Mouse (Mus musculus) frontal cortex, adult (tissue): ENCODE measurements around the gene Sorl1.

Experiments used
- ATAC-seq: cut with Nextera tagmentation; 2 replicates; pipeline ENCODE4 v1.9.2; 2017; ENCODE audit warnings: mild to moderate bottlenecking, moderate library complexity, mixed read lengths; ENCODE audit not compliant: low TSS enrichment

Gene Sorl1

GRCm38 (mm10) chr9:42122441-42122840 lies 1.7 kb downstream of the Sorl1 start:
- ATAC-seq = no peak

GRCm38 (mm10) chr9:42121631-42122354 lies 2.3 kb downstream of the Sorl1 start:
- no peak for ATAC-seq

- no peak for ATAC-seq
Measured at GRCm38 (mm10) chr9:42116418-42117056, 7.6 kb downstream of the Sorl1 start.

GRCm38 (mm10) chr9:42115078-42115477 lies 9.0 kb downstream of the Sorl1 start:
- no peak for ATAC-seq

GRCm38 (mm10) chr9:42113316-42113715 lies 10.8 kb downstream of the Sorl1 start:
- no peak for ATAC-seq

GRCm38 (mm10) chr9:42112691-42113090 lies 11.4 kb downstream of the Sorl1 start:
- no peak for ATAC-seq

- no peak for ATAC-seq
Measured at GRCm38 (mm10) chr9:42111256-42111655, 12.8 kb downstream of the Sorl1 start.

- ATAC-seq = peak; percentile 18; the same call in 1 of the 2 replicates
Measured at GRCm38 (mm10) chr9:42109837-42110451, 14.2 kb downstream of the Sorl1 start.

GRCm38 (mm10) chr9:42109131-42109530 lies 15.0 kb downstream of the Sorl1 start:
- no peak for ATAC-seq

- peak; percentile 84 for ATAC-seq
Measured at GRCm38 (mm10) chr9:42108369-42108951, 15.6 kb downstream of the Sorl1 start.

- no peak for ATAC-seq
Measured at GRCm38 (mm10) chr9:42107062-42107461, 17.0 kb downstream of the Sorl1 start.

GRCm38 (mm10) chr9:42106305-42106704 lies 17.8 kb downstream of the Sorl1 start:
- ATAC-seq = no peak

GRCm38 (mm10) chr9:42103546-42103945 lies 20.6 kb downstream of the Sorl1 start:
- no peak; the same call in 1 of the 2 replicates for ATAC-seq

GRCm38 (mm10) chr9:42102013-42102412 lies 22.1 kb downstream of the Sorl1 start:
- ATAC-seq = no peak

GRCm38 (mm10) chr9:42101266-42101665 lies 22.8 kb downstream of the Sorl1 start:
- ATAC-seq = peak; percentile 39; the same call in 1 of the 2 replicates

GRCm38 (mm10) chr9:42100618-42101210 lies 23.4 kb downstream of the Sorl1 start:
- ATAC-seq = no peak

GRCm38 (mm10) chr9:42098474-42099121 lies 25.5 kb downstream of the Sorl1 start:
- no peak for ATAC-seq

GRCm38 (mm10) chr9:42097731-42098473 lies 26.2 kb downstream of the Sorl1 start:
- ATAC-seq = no peak

- ATAC-seq = no peak
Measured at GRCm38 (mm10) chr9:42097006-42097730, 26.9 kb downstream of the Sorl1 start.

- ATAC-seq = peak; percentile 14; the same call in 1 of the 2 replicates
Measured at GRCm38 (mm10) chr9:42094752-42095151, 29.3 kb downstream of the Sorl1 start.
